Comparison of ENCODE assay signal across 9 mouse cellular contexts in genomic region chrX:71106392-71106791, GRCm38 (mm10). TPM values are rescaled to one million over a fixed set of nuclear protein-coding genes. Genes with fewer than 3 reads are reported as not detected.
DNase-seq lines count a peak whose midpoint lies in the region; ATAC-seq lines count a peak whose summit lies in the region.
"Had no signal": no experiment of that assay in that cellular context is flagged by ENCODE, and none has a peak within 500 bp of the region (broad histone marks: within the 10 kb centered on the region; RNA-seq: fewer than 3 reads in every experiment).

No protein-coding gene starts in this region.

- no peak overlapping the region for H3K27ac ChIP-seq in heart, embryonic 12.5 days (ENCODE audit: poor library complexity, severe bottlenecking)

- DNase-seq in heart, adult 11 months: peak; percentile 98
- DNase-seq in adrenal gland, postnatal 36 days: peak; percentile 52 to 61
- DNase-seq in gastrocnemius, postnatal 14 days: peak; percentile 61
- DNase-seq in left cerebral cortex, postnatal 25 days (ENCODE audit: low spot score in 2 of 2): peak; percentile 16 to 80
- DNase-seq in B cell, adult 2 months: no peak
- DNase-seq in MN1 (ENCODE audit: low spot score): no peak
- DNase-seq in embryo, embryonic 10 days (ENCODE audit: low spot score): no peak

- ATAC-seq in heart, embryonic 12.5 days (ENCODE audit: insufficient number of reproducible peaks, low FRiP score): no peak

- no peak overlapping the region for H3K9ac ChIP-seq in heart, embryonic 12.5 days

- intact Hi-C loops in gastrocnemius, postnatal 14 days (cut with DNase I; ENCODE audit: low total_unique reads): no loop called here
- intact Hi-C loops in left cerebral cortex, postnatal 25 days (cut with DNase I): no loop called here

- no peak overlapping the region for H3K4me2 ChIP-seq in heart, embryonic 12.5 days

- no peaks in the 10 kb centered on the region for H3K27me3 ChIP-seq in heart, embryonic 12.5 days (replicated peaks)

- no peaks in the 10 kb centered on the region for H3K36me3 ChIP-seq in heart, embryonic 12.5 days

- H3K4me3 ChIP-seq in heart, embryonic 12.5 days: no peak overlapping the region

- WGBS in heart, embryonic 12.5 days: 58% methylated on average over 4 of the region's 4 CpGs

- no peaks in the 10 kb centered on the region for H3K4me1 ChIP-seq in heart, embryonic 12.5 days (replicated peaks)

- H3K9me3 ChIP-seq in heart, embryonic 12.5 days (replicated peaks): no peaks in the 10 kb centered on the region

RNA-seq across cellular contexts. Expression of gene Mamld1, which starts 56.3 kb away (rescaled TPM):
- 3.1 and 3.8 TPM in 2 replicates for polyA plus RNA-seq in heart, embryonic 12.5 days (2016; fragmentation: Nextera tagmentation; extraction: Ambion mirVana)
- 10 to 100 TPM; 15.3 to 19.3 TPM for total RNA-seq in adrenal gland, postnatal 36 days (2021)
- 1 to 10 TPM; 3.0 to 3.8 TPM for total RNA-seq in gastrocnemius, postnatal 14 days (2021)
- 10 to 100 TPM; 31.8 to 35.2 TPM for total RNA-seq in left cerebral cortex, postnatal 25 days (2021)
- polyA plus RNA-seq: C2C12 had no signal

Comparison
In these comparisons a context has a peak if more than half of its experiments do, and no peak if none do; other contexts are left out.
1. DNase-seq: peak in heart, adult 11 months (single experiment), adrenal gland, postnatal 36 days (2 of 2), gastrocnemius, postnatal 14 days (single experiment) and left cerebral cortex, postnatal 25 days (2 of 2); none in B cell, adult 2 months (0 of 2), MN1 (single experiment) and embryo, embryonic 10 days (single experiment).